Mouse (Mus musculus) myocyte (in vitro differentiated cells): ENCODE measurements around the gene Gm20538. TPM values are rescaled to one million over a fixed set of nuclear protein-coding genes. Genes with fewer than 3 reads are reported as not detected.

Experiments
- H3K27me3 ChIP-seq: one replicate; pipeline ENCODE4 v1.6.1; 2011; ENCODE audit not compliant: control insufficient read depth, insufficient read depth, insufficient read length
- H3K36me3 ChIP-seq: one replicate; pipeline ENCODE4 v1.6.1; 2011; ENCODE audit not compliant: control insufficient read depth, insufficient read depth
- H3K4me2 ChIP-seq: one replicate; pipeline ENCODE4 v1.6.1; 2011; ENCODE audit warnings: low read depth, control low read depth
- H3K4me3 ChIP-seq: one replicate; pipeline ENCODE4 v1.5.1; 2011; ENCODE audit warnings: mild to moderate bottlenecking, control low read depth, moderate library complexity
- H3K79me2 ChIP-seq: one replicate; pipeline ENCODE4 v1.6.1; 2011; ENCODE audit not compliant: control insufficient read depth, insufficient read depth
- H3ac ChIP-seq: one replicate; pipeline ENCODE4 v1.6.1; 2011; ENCODE audit not compliant: control insufficient read depth, insufficient read length
- CEBPB ChIP-seq: IDR thresholded peaks from 2 replicates; pipeline ENCODE4 v1.6.1; 2011; ENCODE audit warnings: mild to moderate bottlenecking, moderate library complexity; ENCODE audit not compliant: poor library complexity, insufficient read depth, severe bottlenecking
- E2F4 ChIP-seq: IDR thresholded peaks from one replicate; pipeline ENCODE4 v1.6.1; 2011; ENCODE audit warnings: mild to moderate bottlenecking, control low read depth, moderate library complexity; ENCODE audit not compliant: insufficient read depth
- MAX ChIP-seq: IDR thresholded peaks from one replicate; pipeline ENCODE4 v1.6.1; 2011; ENCODE audit warnings: low read depth, mild to moderate bottlenecking, control low read depth
- MYOD1 ChIP-seq, 3 experiments: IDR thresholded peaks; one replicate each; pipeline ENCODE4 v1.6.1; 2011; ENCODE audit warnings: control low read depth in 2 of 3, low read depth in 2 of 3, mild to moderate bottlenecking in 2 of 3, moderate library complexity in 1 of 3; ENCODE audit not compliant: insufficient read length in 2 of 3, control insufficient read depth in 1 of 3
- MYOG ChIP-seq, 3 experiments: IDR thresholded peaks; one replicate each; pipeline ENCODE4 v1.6.1; 2011; ENCODE audit warnings: control low read depth in 2 of 3, low read depth in 2 of 3, mild to moderate bottlenecking in 2 of 3; ENCODE audit not compliant: insufficient read length in 2 of 3, control insufficient read depth in 1 of 3, insufficient read depth in 1 of 3
- POLR2A ChIP-seq: IDR thresholded peaks from one replicate; pipeline ENCODE4 v1.6.1; 2011; ENCODE audit warnings: low read depth, mild to moderate bottlenecking, control low read depth, moderate library complexity; ENCODE audit not compliant: insufficient read length
- POLR2AphosphoS2 ChIP-seq: IDR thresholded peaks from one replicate; pipeline ENCODE4 v1.6.1; 2011; ENCODE audit warnings: low read depth, control low read depth; ENCODE audit not compliant: insufficient read length
- REST ChIP-seq: IDR thresholded peaks from one replicate; pipeline ENCODE4 v1.6.1; 2011; ENCODE audit warnings: mild to moderate bottlenecking, control low read depth, moderate library complexity; ENCODE audit not compliant: insufficient read depth, insufficient read length
- SRF ChIP-seq: IDR thresholded peaks from one replicate; pipeline ENCODE4 v1.6.1; 2011; ENCODE audit warnings: low read depth; ENCODE audit not compliant: control insufficient read depth, insufficient read length
- TCF12 ChIP-seq: IDR thresholded peaks from one replicate; pipeline ENCODE4 v1.6.1; 2011; ENCODE audit warnings: mild to moderate bottlenecking, control low read depth; ENCODE audit not compliant: poor library complexity, insufficient read depth, severe bottlenecking
- TCF3 ChIP-seq: IDR thresholded peaks from one replicate; pipeline ENCODE4 v1.6.1; 2011; ENCODE audit warnings: low read depth, control low read depth; ENCODE audit not compliant: insufficient read length
- USF1 ChIP-seq: IDR thresholded peaks from one replicate; pipeline ENCODE4 v1.6.1; 2011; ENCODE audit warnings: low read depth, mild to moderate bottlenecking, control low read depth, moderate library complexity
- polyA plus RNA-seq: library from polyadenylated mRNA; unstranded; fragments of >200 nt; fragmentation: generic; extraction: Trizol; gene quantifications from one replicate; pipeline ENCODE4 v1.2.1, GENCODE M21; 2012; ENCODE audit warnings: missing spikeins

The Gm20538 gene
- polyA plus RNA-seq, 1 experiment: not detected

DNA sequence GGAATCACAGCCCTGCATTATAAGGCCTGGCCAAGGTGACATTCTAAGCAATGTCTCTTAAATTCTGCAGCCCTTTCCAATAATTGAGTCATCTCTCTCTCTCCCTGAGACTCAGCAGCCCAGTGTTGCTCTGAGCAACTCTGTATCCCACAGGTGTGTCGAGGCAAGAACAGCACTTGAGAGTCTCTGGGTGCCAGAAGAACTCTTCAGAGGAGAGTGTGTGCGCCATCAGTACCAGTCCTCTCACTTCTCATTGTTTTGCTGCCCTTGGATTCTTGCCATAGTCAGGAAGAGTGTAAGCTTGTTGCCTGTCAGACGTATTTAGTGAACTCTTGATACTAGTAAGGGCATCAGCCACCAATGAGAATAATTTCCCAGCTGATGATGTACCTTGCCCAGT lies 15.1 kb upstream of the Gm20538 start:
- Histone ChIP-seq H3K4me3 (no peak overlapping the region), H3K79me2 (peaks cover 24% of the 10 kb centered on the region), H3K4me2 (no peak overlapping the region), H3K27me3 (no peaks in the 10 kb centered on the region), H3ac (no peak overlapping the region), H3K36me3 (peaks cover 57% of the 10 kb centered on the region)
- TF ChIP-seq USF1 (no peak), MYOG (IDR thresholded peaks at IDR 0.05; ENCODE audit: control insufficient read depth in 1 of 3, insufficient read depth in 1 of 3, insufficient read length in 2 of 3, low read depth in 2 of 3) (no peak), SRF (no peak), REST (no peak), TCF12 (no peak), POLR2A (no peak), CEBPB (no peak), TCF3 (no peak), MAX (no peak), E2F4 (no peak), POLR2AphosphoS2 (no peak)

DNA sequence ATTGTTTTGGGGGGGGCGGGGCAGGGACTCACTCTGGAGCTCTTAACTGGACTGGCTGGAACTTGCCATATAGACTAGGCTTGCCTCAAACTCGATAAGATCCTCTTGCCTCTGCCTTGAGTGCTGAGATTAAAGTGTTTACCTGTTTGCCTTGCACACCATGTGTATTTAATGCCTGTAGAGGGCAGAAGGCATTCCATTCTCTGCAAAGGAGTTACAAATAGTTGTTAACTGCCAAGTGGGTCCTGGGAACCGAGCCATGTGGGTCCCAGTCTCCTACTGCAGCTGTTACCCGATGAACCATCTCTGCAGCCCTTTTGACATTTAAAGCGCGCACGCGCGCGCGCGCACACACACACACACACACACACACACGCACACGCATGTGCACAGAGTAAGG lies 11.4 kb upstream of the Gm20538 start:
- H3K27me3 ChIP-seq: no peaks in the 10 kb centered on the region
- peaks cover 35% of the 10 kb centered on the region for H3K36me3 ChIP-seq
- H3ac ChIP-seq: no peak overlapping the region
- H3K4me3 ChIP-seq: peak overlapping the region; percentile 71
- TF ChIP-seq TCF3: no peak
- no peak for TF ChIP-seq TCF12
- H3K4me2 ChIP-seq: peak overlapping the region; percentile 99
- H3K79me2 ChIP-seq: peaks cover 27% of the 10 kb centered on the region

DNA sequence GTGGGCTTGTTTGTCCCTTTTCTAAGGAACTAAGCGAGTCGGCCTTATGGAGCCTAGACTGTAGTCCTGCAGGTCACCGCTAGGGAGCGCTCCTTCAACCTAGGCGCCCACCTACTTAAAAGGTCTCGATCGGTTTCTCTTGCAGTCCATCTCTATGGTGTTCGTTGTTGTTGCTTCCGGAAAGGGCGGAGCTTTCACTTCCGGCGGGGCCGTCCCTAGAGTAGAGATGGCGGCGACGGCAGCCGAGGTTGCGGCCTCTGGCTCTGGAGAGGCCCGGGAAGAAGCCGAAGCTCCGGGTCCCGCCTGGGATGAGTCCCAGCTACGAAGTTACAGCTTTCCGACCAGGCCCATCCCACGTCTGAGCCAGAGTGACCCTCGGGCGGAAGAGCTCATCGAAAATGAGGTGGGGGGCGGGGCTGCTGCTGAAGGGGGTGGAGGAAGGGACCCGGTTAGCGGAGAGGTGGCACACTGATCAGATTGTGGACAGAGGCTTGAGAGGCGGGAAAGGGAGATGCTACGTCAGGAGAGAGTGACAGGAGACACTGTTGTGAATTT lies 10.1 kb upstream of the Gm20538 start, which contains the start of gene Hif1an:
Gene Hif1an, plus strand, starts transcription at position 199 of the 555 bp plus-strand sequence.
- Histone ChIP-seq H3K36me3 (peaks cover 22% of the 10 kb centered on the region), H3K27me3 (no peaks in the 10 kb centered on the region), H3K4me2 (peak within 1 kb of the TSS; percentile 99), H3K4me3 (peak within 1 kb of the TSS; percentile 71), H3ac (peak within 1 kb of the TSS; percentile 10), H3K79me2 (peaks cover 27% of the 10 kb centered on the region)
- TF ChIP-seq MYOD1 (IDR thresholded peaks at IDR 0.05; ENCODE audit: control insufficient read depth in 1 of 3, insufficient read length in 2 of 3, low read depth in 2 of 3) (no peak), TCF3 (no peak), SRF (peak; percentile 71), POLR2A (peak; percentile 65), POLR2AphosphoS2 (peak; percentile 50)

DNA sequence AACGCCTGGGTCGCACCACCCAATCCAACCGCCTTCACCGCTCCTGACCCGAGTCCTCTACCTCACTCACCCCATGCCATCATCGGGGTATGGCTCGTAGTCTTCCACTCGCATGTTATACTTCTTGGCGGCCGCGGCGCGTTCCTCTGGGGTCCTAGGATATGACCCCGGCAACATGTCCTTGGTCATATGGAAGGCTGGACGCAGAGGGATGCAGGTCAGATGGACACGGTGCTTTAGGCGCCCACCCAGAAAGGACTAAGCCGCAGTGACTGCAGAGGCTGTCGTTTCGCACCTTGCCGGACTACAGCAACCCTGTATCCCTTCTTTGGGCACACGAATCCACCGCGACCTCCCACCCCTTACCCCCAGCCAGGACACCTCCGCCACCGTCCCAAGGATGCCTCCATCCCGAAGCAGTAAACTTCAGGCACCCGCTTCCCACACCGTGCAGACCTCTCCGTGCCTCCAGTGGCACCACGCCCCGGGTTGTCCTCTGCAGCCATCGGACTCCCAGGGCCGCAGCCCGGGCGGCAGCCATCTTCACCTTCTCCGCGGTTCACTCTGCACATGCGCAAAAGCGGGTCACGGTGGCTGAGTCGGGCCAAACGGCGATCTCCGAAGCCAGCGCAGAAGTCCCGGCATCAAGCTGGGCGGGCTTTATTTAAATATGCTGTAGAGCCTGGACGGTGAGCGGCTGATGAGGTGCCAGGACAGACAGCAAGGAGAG lies 2.4 kb upstream of the Gm20538 start, which contains the start of gene Ndufb8:
Gene Ndufb8, minus strand, starts transcription at position 580 of the 730 bp plus-strand sequence.
- peaks cover 2% of the 10 kb centered on the region for H3K36me3 ChIP-seq
- peak within 1 kb of the TSS; percentile 99 for H3K4me3 ChIP-seq
- peaks cover 24% of the 10 kb centered on the region for H3K79me2 ChIP-seq
- H3K4me2 ChIP-seq: peak within 1 kb of the TSS; percentile 90
- H3ac ChIP-seq: peak within 1 kb of the TSS; percentile 97
- H3K27me3 ChIP-seq: no peaks in the 10 kb centered on the region
- TF ChIP-seq SRF (no peak), POLR2AphosphoS2 (peak; percentile 88), E2F4 (peak; percentile 84), USF1 (no peak), POLR2A (peak; percentile 94), CEBPB (no peak), MYOD1 (IDR thresholded peaks at IDR 0.05; ENCODE audit: control insufficient read depth in 1 of 3, insufficient read length in 2 of 3, low read depth in 2 of 3) (peak in 1 of 3 experiments; percentile 21)

DNA sequence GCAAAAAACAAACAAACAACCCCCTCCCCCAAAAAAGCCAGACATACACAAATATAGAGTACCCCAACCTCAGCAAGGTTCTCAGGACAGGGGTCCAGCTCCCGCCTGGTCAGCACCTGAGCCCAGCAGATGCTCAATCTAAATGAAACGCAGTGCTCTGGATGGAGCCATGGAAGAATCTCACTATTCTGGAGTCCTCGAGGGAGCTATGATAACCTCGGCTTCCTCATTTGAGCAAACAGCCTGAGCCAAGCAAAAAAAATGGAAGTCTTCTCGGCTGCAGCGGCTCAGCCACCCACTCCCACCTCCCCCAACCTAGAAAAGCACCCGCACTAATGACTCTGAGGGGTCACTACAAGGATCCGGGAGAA lies 1.8 kb upstream of the Gm20538 start:
- Histone ChIP-seq H3K27me3 (no peaks in the 10 kb centered on the region), H3K4me3 (peak overlapping the region; percentile 99), H3ac (peak overlapping the region; percentile 97), H3K4me2 (peak overlapping the region; percentile 90), H3K36me3 (peaks cover 7% of the 10 kb centered on the region), H3K79me2 (peaks cover 24% of the 10 kb centered on the region)
- TF ChIP-seq USF1 (no peak), TCF3 (no peak), CEBPB (no peak), MYOG (IDR thresholded peaks at IDR 0.05; ENCODE audit: control insufficient read depth in 1 of 3, insufficient read depth in 1 of 3, insufficient read length in 2 of 3, low read depth in 2 of 3) (no peak), REST (no peak), MAX (no peak), POLR2AphosphoS2 (no peak), SRF (no peak), POLR2A (no peak), MYOD1 (IDR thresholded peaks at IDR 0.05; ENCODE audit: control insufficient read depth in 1 of 3, insufficient read length in 2 of 3, low read depth in 2 of 3) (no peak), TCF12 (no peak), E2F4 (no peak)
